Mouse (Mus musculus) midbrain, embryonic 14.5 days (tissue): Measurements from ENCODE around the gene Iqce. TPM values are rescaled to one million over a fixed set of nuclear protein-coding genes. Genes with fewer than 3 reads are reported as not detected.

Experiments used
- ATAC-seq: fragments of 200-750 bp; cut with Nextera tagmentation; 2 replicates; pipeline ENCODE4 v1.8.0; 2017; ENCODE audit warnings: moderate number of reproducible peaks, moderate library complexity; ENCODE audit not compliant: low FRiP score, low TSS enrichment
- DNase-seq: peaks from one replicate; pipeline ENCODE4 v3.0.0-alpha.2; 2015
- H3K27ac ChIP-seq: fragments of 300-500 bp; sonication (generic); replicated peaks from 2 replicates; pipeline ENCODE4 v1.5.1; 2014; ENCODE audit warnings: mild to moderate bottlenecking, low read depth, low read length, moderate library complexity
- H3K27me3 ChIP-seq: fragments of 300-500 bp; sonication (generic); 2 replicates; pipeline ENCODE4 v1.6.1; 2014; ENCODE audit warnings: low read length, control low read depth, mixed read lengths; ENCODE audit not compliant: control insufficient read depth, insufficient read depth
- H3K36me3 ChIP-seq: fragments of 300-500 bp; sonication (generic); 2 replicates; pipeline ENCODE4 v1.6.1; 2014; ENCODE audit warnings: low read length, control low read depth; ENCODE audit not compliant: control insufficient read depth, insufficient read depth
- H3K4me1 ChIP-seq: fragments of 300-500 bp; sonication (generic); 2 replicates; pipeline ENCODE4 v1.6.1; 2014; ENCODE audit warnings: mild to moderate bottlenecking, antibody characterized with exemption, low read length, control low read depth; ENCODE audit not compliant: control insufficient read depth, insufficient read depth
- H3K4me2 ChIP-seq: fragments of 300-500 bp; sonication (generic); 2 replicates; pipeline ENCODE4 v1.6.1; 2014; ENCODE audit warnings: mild to moderate bottlenecking, low read length, moderate library complexity
- H3K4me3 ChIP-seq: fragments of 300-500 bp; sonication (generic); replicated peaks from 2 replicates; pipeline ENCODE4 v1.5.1; 2014; ENCODE audit warnings: low read depth, low read length
- H3K9ac ChIP-seq: fragments of 300-500 bp; sonication (generic); replicated peaks from 2 replicates; pipeline ENCODE4 v1.6.1; 2014; ENCODE audit warnings: mild to moderate bottlenecking, low read length, moderate library complexity
- H3K9me3 ChIP-seq: fragments of 300-500 bp; sonication (generic); 2 replicates; pipeline ENCODE4 v1.6.1; 2016; ENCODE audit warnings: low read length, control low read depth, mixed read lengths; ENCODE audit not compliant: control insufficient read depth
- WGBS: fragments of 180-500 bp; shearing (Covaris S2); extraction: QIAGEN DNeasy Blood & Tissue Kit; methylation state at CpG from one replicate; pipeline ENCODE4 v1.1.7; 2014; 5-methylcytosine and 5-hydroxymethylcytosine counted together
- polyA plus RNA-seq: library from polyadenylated mRNA; unstranded; fragments of >200 nt; fragmentation: Nextera tagmentation; extraction: Ambion mirVana; gene quantifications from 2 replicates; pipeline ENCODE4 v1.2.1, GENCODE M21; 2014

The Iqce gene
- polyA plus RNA-seq: 22.9 and 25.0 TPM in 2 replicates

- ATAC-seq (peak; percentile 57), DNase-seq (peak; percentile 97)
- WGBS: under 1% methylated on average over 31 of the region's 33 CpGs
- Histone ChIP-seq H3K27me3 (no peaks in the 10 kb centered on the region), H3K9ac (peak within 1 kb of the TSS; percentile 82), H3K4me3 (peak within 1 kb of the TSS; percentile 64), H3K4me1 (peaks cover 22% of the 10 kb centered on the region), H3K9me3 (no peaks in the 10 kb centered on the region), H3K36me3 (peaks cover 21% of the 10 kb centered on the region), H3K4me2 (peak within 1 kb of the TSS; percentile 74), H3K27ac (peak within 1 kb of the TSS; percentile 85)
Measured at GRCm38 (mm10) chr5:140702103-140702513, at the start of gene Iqce. TSS of gene Iqce (minus strand) at chr5:140702378.

- no peak overlapping the region for H3K27ac ChIP-seq
- H3K4me1 ChIP-seq: no peaks in the 10 kb centered on the region
- no peaks in the 10 kb centered on the region for H3K27me3 ChIP-seq
- H3K4me3 ChIP-seq: no peak overlapping the region
- DNase-seq (peak; percentile 41), ATAC-seq (no peak)
- no peaks in the 10 kb centered on the region for H3K9me3 ChIP-seq
- H3K9ac ChIP-seq: no peak overlapping the region
- WGBS: 0% methylated on average over 1 of the region's 2 CpGs
- no peak overlapping the region for H3K4me2 ChIP-seq
- H3K36me3 ChIP-seq: no peaks in the 10 kb centered on the region
Measured at GRCm38 (mm10) chr5:140750925-140751324, 48.7 kb upstream of the Iqce start.

GRCm38 (mm10) chr5:140749062-140749875, 47.1 kb upstream of the Iqce start:
- peak overlapping the region; percentile 46 for H3K4me2 ChIP-seq
- peak; percentile 71; the same call in 1 of the 2 replicates for ATAC-seq
- no peak overlapping the region; the same call in 1 of the 2 replicates for H3K9ac ChIP-seq
- H3K27me3 ChIP-seq: no peaks in the 10 kb centered on the region
- no peaks in the 10 kb centered on the region for H3K9me3 ChIP-seq
- DNase-seq: peak; percentile 89
- no peaks in the 10 kb centered on the region for H3K36me3 ChIP-seq
- 0 out of 2 replicates have a peak overlapping the region, but pooled peaks have one; percentile 22 for H3K27ac ChIP-seq
- H3K4me3 ChIP-seq: 0 out of 2 replicates have a peak overlapping the region, but pooled peaks have one; percentile 8
- H3K4me1 ChIP-seq: no peaks in the 10 kb centered on the region
- 18% methylated on average over 12 of the region's 12 CpGs for WGBS

GRCm38 (mm10) chr5:140748425-140748824, 46.2 kb upstream of the Iqce start:
- DNase-seq: no peak
- H3K36me3 ChIP-seq: no peaks in the 10 kb centered on the region
- no peak overlapping the region for H3K4me2 ChIP-seq
- H3K9me3 ChIP-seq: no peaks in the 10 kb centered on the region
- H3K4me3 ChIP-seq: no peak overlapping the region
- no peak overlapping the region for H3K27ac ChIP-seq
- no peaks in the 10 kb centered on the region for H3K4me1 ChIP-seq
- no peaks in the 10 kb centered on the region for H3K27me3 ChIP-seq
- ATAC-seq: no peak
- H3K9ac ChIP-seq: no peak overlapping the region
- 82% methylated on average over 10 of the region's 10 CpGs for WGBS

- ATAC-seq (no peak), DNase-seq (peak; percentile 50)
- Histone ChIP-seq H3K27me3 (no peaks in the 10 kb centered on the region), H3K4me3 (no peak overlapping the region), H3K27ac (no peak overlapping the region), H3K9me3 (no peaks in the 10 kb centered on the region), H3K36me3 (no peaks in the 10 kb centered on the region), H3K4me2 (no peak overlapping the region), H3K4me1 (no peaks in the 10 kb centered on the region), H3K9ac (no peak overlapping the region)
- 27% methylated on average over 12 of the region's 12 CpGs for WGBS
Measured at GRCm38 (mm10) chr5:140743706-140744131, 41.5 kb upstream of the Iqce start.

GRCm38 (mm10) chr5:140741877-140742276, 39.7 kb upstream of the Iqce start:
- Histone ChIP-seq H3K27ac (no peak overlapping the region), H3K27me3 (peaks cover 2% of the 10 kb centered on the region; the same call in 1 of the 2 replicates), H3K36me3 (no peaks in the 10 kb centered on the region)

GRCm38 (mm10) chr5:140741040-140741439, 38.9 kb upstream of the Iqce start:
- Histone ChIP-seq H3K9me3 (0 out of 2 replicates have a peak, but pooled peaks cover 2% of the 10 kb centered on the region), H3K4me3 (no peak overlapping the region), H3K4me1 (no peaks in the 10 kb centered on the region), H3K36me3 (no peaks in the 10 kb centered on the region), H3K27ac (no peak overlapping the region), H3K9ac (no peak overlapping the region), H3K27me3 (peaks cover 10% of the 10 kb centered on the region), H3K4me2 (no peak overlapping the region)
- WGBS: 79% methylated on average over 11 of the region's 11 CpGs
- DNase-seq (no peak), ATAC-seq (no peak)

More at GRCm38 (mm10) chr5:140741877-140742276, 39.7 kb upstream of the Iqce start:
- Histone ChIP-seq H3K4me1 (no peaks in the 10 kb centered on the region), H3K9ac (no peak overlapping the region), H3K4me2 (no peak overlapping the region), H3K9me3 (no peaks in the 10 kb centered on the region), H3K4me3 (no peak overlapping the region)
- DNase-seq (peak; percentile 37), ATAC-seq (no peak)

- Histone ChIP-seq H3K9ac (no peak overlapping the region), H3K27ac (no peak overlapping the region), H3K27me3 (peaks cover 17% of the 10 kb centered on the region), H3K4me3 (no peak overlapping the region), H3K4me1 (peaks cover 7% of the 10 kb centered on the region), H3K4me2 (no peak overlapping the region), H3K9me3 (0 out of 2 replicates have a peak, but pooled peaks cover 2% of the 10 kb centered on the region), H3K36me3 (no peaks in the 10 kb centered on the region)
- DNase-seq (no peak), ATAC-seq (no peak)
- WGBS: 82% methylated on average over 12 of the region's 12 CpGs
Measured at GRCm38 (mm10) chr5:140739813-140740212, 37.6 kb upstream of the Iqce start.
